Mouse (Mus musculus): ENCODE measurements around the gene Depdc1b.

- TF ChIP-seq ZC3H11A (IDR thresholded peaks at IDR 0.05; ENCODE audit: borderline replicate concordance, low read depth, low read length) (no peak), MAFK (IDR thresholded peaks at IDR 0.05; ENCODE audit: insufficient read depth, low read depth, low read length) (no peak), HCFC1 (IDR thresholded peaks at IDR 0.05; ENCODE audit: borderline replicate concordance, insufficient read depth, low read length) (no peak), CHD2 (IDR thresholded peaks at IDR 0.05; ENCODE audit: low read depth, low read length) (no peak), ZNF384 (IDR thresholded peaks at IDR 0.05; ENCODE audit: low read depth, low read length) (no peak)
Measured at GRCm38 (mm10) chr13:108386058-108386457, 69.9 kb downstream of the Depdc1b start.

All from ES-E14 (cell line).